Mouse (Mus musculus) bone marrow macrophage, adult 2 months (primary cell): ENCODE results near the gene Krtap5-4.

ENCODE experiments used
- CTCF ChIP-seq: IDR thresholded peaks from 2 replicates; pipeline ENCODE4 v1.5.1; 2012; ENCODE audit warnings: low read depth, mild to moderate bottlenecking, low read length, moderate library complexity
- POLR2A ChIP-seq: IDR thresholded peaks from 2 replicates; pipeline ENCODE4 v1.6.1; 2012; ENCODE audit warnings: mild to moderate bottlenecking, low read depth, low read length, borderline replicate concordance

- TF ChIP-seq POLR2A (no peak), CTCF (peak; percentile 72)
These were observed 30.9 kb downstream of the Krtap5-4 start for GRCm38 (mm10) chr7:142334246-142334645.
